Mouse (Mus musculus): ENCODE measurements around the gene Mrtfb. TPM values are rescaled to one million over a fixed set of nuclear protein-coding genes. Genes with fewer than 3 reads are reported as not detected.

Mrtfb gene
- polyA plus RNA-seq, 2 experiments: 1.1 to 3.3 TPM

DNA sequence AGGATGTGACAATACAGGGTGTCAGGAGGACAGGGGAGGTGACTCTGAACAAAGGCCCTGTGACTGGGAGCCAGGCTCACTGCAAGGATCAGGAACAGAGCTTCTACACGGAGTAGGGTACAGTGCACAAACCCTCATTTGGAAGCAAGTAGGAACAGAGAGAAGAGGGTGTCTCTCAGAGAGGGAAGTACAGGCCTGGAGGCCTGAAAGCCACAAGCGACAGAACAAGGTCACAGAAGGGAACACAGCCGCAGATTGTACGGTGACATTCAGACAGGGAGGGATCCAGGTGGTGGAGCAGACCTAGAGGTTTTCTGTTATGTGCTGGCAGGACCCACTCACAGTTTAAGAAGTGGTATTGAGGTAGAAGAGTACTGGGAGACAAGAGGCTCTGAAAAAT lies 17.2 kb upstream of the Mrtfb start:
- DNase-seq (ENCODE audit: low read depth in 3 of 3, low spot score in 3 of 3) (no peak), ATAC-seq (ENCODE audit: insufficient read depth) (no peak)

DNA sequence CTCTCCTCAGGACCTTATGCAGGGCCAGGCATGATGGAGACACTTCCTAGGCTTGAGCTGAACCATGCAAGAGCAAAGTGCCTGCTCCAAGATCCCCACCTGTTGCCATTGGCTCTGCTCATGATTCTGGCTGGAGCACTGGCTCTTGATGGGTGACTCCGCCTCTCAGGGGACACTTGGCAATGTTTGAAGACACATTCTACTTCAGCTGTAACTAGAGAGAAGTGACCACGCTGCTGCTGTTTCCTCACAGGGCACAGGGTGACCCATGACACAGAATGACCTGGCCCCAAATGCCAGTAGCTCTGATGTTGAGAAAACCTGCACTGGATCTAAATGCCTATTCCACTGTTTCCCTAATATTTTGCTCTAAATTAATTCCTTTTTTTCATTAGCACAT lies 16.7 kb upstream of the Mrtfb start:
- TF ChIP-seq CTCF (IDR thresholded peaks at IDR 0.05; ENCODE audit: low read depth): no peak
- TF ChIP-seq EP300 (IDR thresholded peaks at IDR 0.05; ENCODE audit: low read depth): no peak
- 46% methylated on average over 2 of the region's 2 CpGs for WGBS (ENCODE audit: insufficient replicate concordance)
- H3K9me3 ChIP-seq (ENCODE audit: control insufficient read depth, low read length): no peaks in the 10 kb centered on the region
- no peak overlapping the region for H3K4me3 ChIP-seq (ENCODE audit: insufficient read depth in 1 of 2, low read depth in 2 of 2, low read length in 2 of 2)
- no peaks in the 10 kb centered on the region for H3K36me3 ChIP-seq (replicated peaks; ENCODE audit: control insufficient read depth, insufficient read depth, low read depth)
- DNase-seq (ENCODE audit: low read depth in 3 of 3, low spot score in 3 of 3) (no peak), ATAC-seq (ENCODE audit: insufficient read depth) (no peak)
- H3K27ac ChIP-seq: no peak overlapping the region
- H3K9ac ChIP-seq (replicated peaks): no peak overlapping the region
- H3K27me3 ChIP-seq (ENCODE audit: control insufficient read depth, insufficient read depth, low read length): no peaks in the 10 kb centered on the region
- no peak overlapping the region for H3K4me2 ChIP-seq (ENCODE audit: low read depth)
- H3K4me1 ChIP-seq (replicated peaks; ENCODE audit: control insufficient read depth in 2 of 2, insufficient read depth in 2 of 2, low read length in 1 of 2): no peaks in the 10 kb centered on the region

More for the DNA sequence above, 17.2 kb upstream of the Mrtfb start:
- no peak overlapping the region for H3K9ac ChIP-seq (replicated peaks)
- H3K27ac ChIP-seq: no peak overlapping the region
- TF ChIP-seq EP300 (IDR thresholded peaks at IDR 0.05; ENCODE audit: low read depth) (no peak), CTCF (IDR thresholded peaks at IDR 0.05; ENCODE audit: low read depth) (no peak)
- WGBS (ENCODE audit: insufficient replicate concordance): 31% methylated on average over 4 of the region's 4 CpGs
- H3K4me1 ChIP-seq (replicated peaks; ENCODE audit: control insufficient read depth in 2 of 2, insufficient read depth in 2 of 2, low read length in 1 of 2): no peaks in the 10 kb centered on the region
- H3K27me3 ChIP-seq (ENCODE audit: control insufficient read depth, insufficient read depth, low read length): no peaks in the 10 kb centered on the region
- H3K4me2 ChIP-seq (ENCODE audit: low read depth): no peak overlapping the region
- no peak overlapping the region for H3K4me3 ChIP-seq (ENCODE audit: insufficient read depth in 1 of 2, low read depth in 2 of 2, low read length in 2 of 2)
- H3K36me3 ChIP-seq (replicated peaks; ENCODE audit: control insufficient read depth, insufficient read depth, low read depth): no peaks in the 10 kb centered on the region
- no peaks in the 10 kb centered on the region for H3K9me3 ChIP-seq (ENCODE audit: control insufficient read depth, low read length)

DNA sequence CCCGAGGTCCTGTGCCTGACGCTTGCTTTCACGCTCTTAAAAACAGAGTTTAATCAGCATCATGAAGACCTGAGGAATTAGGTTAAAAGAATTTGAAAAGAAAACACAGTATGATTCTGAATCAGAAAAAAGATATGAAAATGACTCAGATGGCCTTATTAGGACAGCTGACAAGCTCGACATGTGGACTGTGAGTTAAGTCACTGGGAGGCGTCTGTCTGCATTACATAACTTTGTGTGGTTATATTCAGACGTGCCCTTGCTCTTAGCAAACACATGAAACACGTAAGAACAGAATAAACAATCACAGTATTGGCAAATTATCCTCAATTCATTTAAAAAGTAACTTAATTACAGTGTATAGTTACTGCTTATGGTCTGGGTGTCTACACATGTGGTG lies 16.0 kb upstream of the Mrtfb start:
- Histone ChIP-seq H3K27me3 (ENCODE audit: control insufficient read depth, insufficient read depth, low read length) (no peaks in the 10 kb centered on the region), H3K4me2 (ENCODE audit: low read depth) (no peak overlapping the region), H3K4me3 (ENCODE audit: insufficient read depth in 1 of 2, low read depth in 2 of 2, low read length in 2 of 2) (no peak overlapping the region), H3K36me3 (replicated peaks; ENCODE audit: control insufficient read depth, insufficient read depth, low read depth) (no peaks in the 10 kb centered on the region), H3K9me3 (ENCODE audit: control insufficient read depth, low read length) (no peaks in the 10 kb centered on the region), H3K27ac (no peak overlapping the region), H3K9ac (replicated peaks) (no peak overlapping the region), H3K4me1 (replicated peaks; ENCODE audit: control insufficient read depth in 2 of 2, insufficient read depth in 2 of 2, low read length in 1 of 2) (no peaks in the 10 kb centered on the region)
- DNase-seq (ENCODE audit: low read depth in 3 of 3, low spot score in 3 of 3) (no peak), ATAC-seq (ENCODE audit: insufficient read depth) (no peak)
- WGBS (ENCODE audit: insufficient replicate concordance): 51% methylated on average over 7 of the region's 7 CpGs
- TF ChIP-seq EP300 (IDR thresholded peaks at IDR 0.05; ENCODE audit: low read depth): no peak
- TF ChIP-seq CTCF (IDR thresholded peaks at IDR 0.05; ENCODE audit: low read depth): no peak

DNA sequence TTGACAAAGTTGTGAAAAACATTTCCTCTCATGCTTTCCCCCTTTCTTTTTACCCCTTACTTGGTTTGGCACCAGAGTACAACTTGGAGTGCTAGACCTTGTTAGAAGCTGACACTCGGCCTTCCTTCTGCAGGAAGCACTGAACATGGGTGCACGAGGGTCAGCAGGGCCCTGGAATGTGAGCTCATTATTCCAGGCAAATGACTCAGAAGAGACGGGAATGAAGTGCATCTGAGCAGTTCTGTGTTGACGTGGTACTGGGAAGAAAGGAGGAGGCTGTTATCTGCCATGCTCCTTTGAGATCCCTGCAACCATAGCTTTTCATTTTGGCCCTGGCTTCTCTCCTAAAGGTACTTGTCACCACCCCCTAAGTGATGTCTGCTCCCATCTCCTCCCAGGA lies 10.6 kb upstream of the Mrtfb start:
- H3K27me3 ChIP-seq (ENCODE audit: control insufficient read depth, insufficient read depth, low read length): no peaks in the 10 kb centered on the region
- no peak for TF ChIP-seq CTCF (IDR thresholded peaks at IDR 0.05; ENCODE audit: low read depth)
- no peak for TF ChIP-seq EP300 (IDR thresholded peaks at IDR 0.05; ENCODE audit: low read depth)
- no peaks in the 10 kb centered on the region for H3K9me3 ChIP-seq (ENCODE audit: control insufficient read depth, low read length)
- H3K27ac ChIP-seq: no peak overlapping the region
- H3K4me3 ChIP-seq (ENCODE audit: insufficient read depth in 1 of 2, low read depth in 2 of 2, low read length in 2 of 2): no peak overlapping the region
- 52% methylated on average over 4 of the region's 4 CpGs for WGBS (ENCODE audit: insufficient replicate concordance)
- DNase-seq (ENCODE audit: low read depth in 3 of 3, low spot score in 3 of 3) (no peak), ATAC-seq (ENCODE audit: insufficient read depth) (no peak)
- H3K4me2 ChIP-seq (ENCODE audit: low read depth): no peak overlapping the region
- H3K36me3 ChIP-seq (replicated peaks; ENCODE audit: control insufficient read depth, insufficient read depth, low read depth): no peaks in the 10 kb centered on the region
- no peaks in the 10 kb centered on the region for H3K4me1 ChIP-seq (replicated peaks; ENCODE audit: control insufficient read depth in 2 of 2, insufficient read depth in 2 of 2, low read length in 1 of 2)
- H3K9ac ChIP-seq (replicated peaks): no peak overlapping the region

DNA sequence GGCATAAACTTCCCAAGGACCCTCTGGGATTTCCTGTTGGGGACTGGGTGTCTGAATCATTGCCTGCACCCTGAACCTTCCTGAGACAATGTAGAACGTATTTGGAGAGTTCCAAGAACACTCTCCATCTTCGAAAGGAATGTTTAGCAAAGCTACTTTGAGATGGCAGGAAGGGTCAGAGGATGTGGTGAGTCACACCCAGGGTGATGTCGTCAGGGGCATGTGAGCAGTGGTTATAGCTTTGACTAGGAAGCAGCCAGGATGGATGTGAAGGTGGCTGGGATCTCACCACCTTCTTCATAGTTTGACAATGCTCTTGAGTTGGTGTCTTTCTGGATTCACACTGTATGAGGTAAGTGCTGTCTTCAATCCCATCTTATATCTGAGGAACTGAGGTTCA lies 9.4 kb upstream of the Mrtfb start:
- H3K9ac ChIP-seq (replicated peaks): no peak overlapping the region
- 18% methylated on average over 3 of the region's 3 CpGs for WGBS (ENCODE audit: insufficient replicate concordance)
- H3K27ac ChIP-seq: no peak overlapping the region
- no peaks in the 10 kb centered on the region for H3K4me1 ChIP-seq (replicated peaks; ENCODE audit: control insufficient read depth in 2 of 2, insufficient read depth in 2 of 2, low read length in 1 of 2)
- ATAC-seq (ENCODE audit: insufficient read depth) (no peak), DNase-seq (ENCODE audit: low read depth in 3 of 3, low spot score in 3 of 3) (no peak)
- TF ChIP-seq CTCF (IDR thresholded peaks at IDR 0.05; ENCODE audit: low read depth): no peak
- no peak for TF ChIP-seq EP300 (IDR thresholded peaks at IDR 0.05; ENCODE audit: low read depth)
- H3K9me3 ChIP-seq (ENCODE audit: control insufficient read depth, low read length): no peaks in the 10 kb centered on the region
- no peak overlapping the region for H3K4me2 ChIP-seq (ENCODE audit: low read depth)
- no peaks in the 10 kb centered on the region for H3K36me3 ChIP-seq (replicated peaks; ENCODE audit: control insufficient read depth, insufficient read depth, low read depth)
- H3K4me3 ChIP-seq (ENCODE audit: insufficient read depth in 1 of 2, low read depth in 2 of 2, low read length in 2 of 2): no peak overlapping the region
- no peaks in the 10 kb centered on the region for H3K27me3 ChIP-seq (ENCODE audit: control insufficient read depth, insufficient read depth, low read length)
